Mouse (Mus musculus) kidney, embryonic 16.5 days (tissue): ENCODE data around the gene Glis2. TPM values are rescaled to one million over a fixed set of nuclear protein-coding genes. Genes with fewer than 3 reads are reported as not detected.

ENCODE experiments used
- ATAC-seq: fragments of 200-750 bp; cut with Nextera tagmentation; 2 replicates; pipeline ENCODE4 v1.8.0; 2017; ENCODE audit warnings: moderate TSS enrichment; ENCODE audit not compliant: low FRiP score, low TSS enrichment
- H3K27ac ChIP-seq: fragments of 300-500 bp; sonication (generic); 2 replicates; pipeline ENCODE4 v1.5.1; 2014; ENCODE audit warnings: low read length
- H3K27me3 ChIP-seq: fragments of 300-500 bp; sonication (generic); 2 replicates; pipeline ENCODE4 v1.6.1; 2014; ENCODE audit warnings: low read length, control low read depth, mixed read lengths; ENCODE audit not compliant: insufficient read depth
- H3K36me3 ChIP-seq: fragments of 300-500 bp; sonication (generic); 2 replicates; pipeline ENCODE4 v1.6.1; 2014; ENCODE audit warnings: low read length, control low read depth, mixed read lengths; ENCODE audit not compliant: insufficient read depth
- H3K4me1 ChIP-seq: fragments of 300-500 bp; sonication (generic); 2 replicates; pipeline ENCODE4 v1.6.1; 2014; ENCODE audit warnings: low read length, control low read depth, mixed read lengths; ENCODE audit not compliant: insufficient read depth
- H3K4me2 ChIP-seq: fragments of 300-500 bp; sonication (generic); replicated peaks from 2 replicates; pipeline ENCODE4 v1.6.1; 2014; ENCODE audit warnings: low read depth, low read length
- H3K4me3 ChIP-seq: fragments of 300-500 bp; sonication (generic); 2 replicates; pipeline ENCODE4 v1.5.1; 2014; ENCODE audit warnings: mild to moderate bottlenecking, low read length
- H3K9ac ChIP-seq: fragments of 300-500 bp; sonication (generic); replicated peaks from 2 replicates; pipeline ENCODE4 v1.6.1; 2014; ENCODE audit warnings: low read length
- H3K9me3 ChIP-seq: fragments of 300-500 bp; sonication (generic); 2 replicates; pipeline ENCODE4 v1.6.1; 2016; ENCODE audit warnings: low read length, control low read depth
- WGBS: fragments of 180-500 bp; shearing (Covaris S2); extraction: QIAGEN DNeasy Blood & Tissue Kit; methylation state at CpG from one replicate; pipeline ENCODE4 v1.1.7; 2014; 5-methylcytosine and 5-hydroxymethylcytosine counted together
- polyA plus RNA-seq: library from polyadenylated mRNA; unstranded; fragments of >200 nt; fragmentation: Nextera tagmentation; extraction: Ambion mirVana; gene quantifications from 2 replicates; pipeline ENCODE4 v1.2.1, GENCODE M21; 2015

The Glis2 gene
- polyA plus RNA-seq = 43.6 and 53.6 TPM in 2 replicates

- Histone ChIP-seq H3K36me3 (peaks cover 10% of the 10 kb centered on the region), H3K27me3 (no peaks in the 10 kb centered on the region), H3K4me2 (peak within 1 kb of the TSS; percentile 91), H3K4me3 (peak within 1 kb of the TSS; percentile 88), H3K27ac (peak within 1 kb of the TSS; percentile 96), H3K4me1 (peaks cover 58% of the 10 kb centered on the region), H3K9ac (peak within 1 kb of the TSS; percentile 96), H3K9me3 (no peaks in the 10 kb centered on the region)
- peak; percentile 88 for ATAC-seq
- 0% methylated on average over 20 of the region's 74 CpGs for WGBS
These were observed at the start of gene Glis2 for GRCm38 (mm10) chr16:4593971-4594813. Gene Glis2, plus strand, starts transcription at chr16:4594713.

- Histone ChIP-seq H3K4me1 (peaks cover 5% of the 10 kb centered on the region; the same call in 1 of the 2 replicates), H3K4me2 (no peak overlapping the region), H3K4me3 (no peak overlapping the region), H3K9ac (no peak overlapping the region), H3K9me3 (no peaks in the 10 kb centered on the region), H3K36me3 (peaks cover 42% of the 10 kb centered on the region), H3K27ac (no peak overlapping the region), H3K27me3 (no peaks in the 10 kb centered on the region)
- 71% methylated on average over 9 of the region's 9 CpGs for WGBS
- ATAC-seq = no peak
These were observed 49.7 kb upstream of the Glis2 start for GRCm38 (mm10) chr16:4544845-4545244.

GRCm38 (mm10) chr16:4546838-4547237 is 47.7 kb upstream of the Glis2 start:
- no peak overlapping the region for H3K4me2 ChIP-seq
- H3K27ac ChIP-seq = no peak overlapping the region
- H3K4me3 ChIP-seq = no peak overlapping the region
- ATAC-seq = no peak
- peaks cover 5% of the 10 kb centered on the region; the same call in 1 of the 2 replicates for H3K4me1 ChIP-seq
- WGBS = 96% methylated on average over 8 of the region's 8 CpGs
- no peaks in the 10 kb centered on the region for H3K9me3 ChIP-seq
- H3K36me3 ChIP-seq = peaks cover 52% of the 10 kb centered on the region
- no peak overlapping the region for H3K9ac ChIP-seq
- no peaks in the 10 kb centered on the region for H3K27me3 ChIP-seq

GRCm38 (mm10) chr16:4547611-4548010 is 46.9 kb upstream of the Glis2 start:
- Histone ChIP-seq H3K27me3 (no peaks in the 10 kb centered on the region), H3K27ac (no peak overlapping the region), H3K4me2 (no peak overlapping the region), H3K4me1 (peaks cover 2% of the 10 kb centered on the region), H3K36me3 (peaks cover 53% of the 10 kb centered on the region), H3K4me3 (no peak overlapping the region), H3K9me3 (no peaks in the 10 kb centered on the region), H3K9ac (no peak overlapping the region)
- ATAC-seq = no peak
- 85% methylated on average over 5 of the region's 5 CpGs for WGBS

GRCm38 (mm10) chr16:4548953-4549688 is 45.4 kb upstream of the Glis2 start:
- H3K4me3 ChIP-seq = no peak overlapping the region
- peaks cover 52% of the 10 kb centered on the region for H3K36me3 ChIP-seq
- peaks cover 16% of the 10 kb centered on the region for H3K4me1 ChIP-seq
- no peak overlapping the region for H3K27ac ChIP-seq
- H3K9ac ChIP-seq = no peak overlapping the region
- no peaks in the 10 kb centered on the region for H3K27me3 ChIP-seq
- no peaks in the 10 kb centered on the region for H3K9me3 ChIP-seq
- H3K4me2 ChIP-seq = no peak overlapping the region
- 84% methylated on average over 18 of the region's 18 CpGs for WGBS
- ATAC-seq = no peak

- WGBS = 33% methylated on average over 13 of the region's 13 CpGs
- H3K4me2 ChIP-seq = no peak overlapping the region
- no peak overlapping the region for H3K4me3 ChIP-seq
- peaks cover 16% of the 10 kb centered on the region for H3K4me1 ChIP-seq
- H3K9me3 ChIP-seq = no peaks in the 10 kb centered on the region
- H3K27ac ChIP-seq = no peak overlapping the region
- ATAC-seq = peak; percentile 52; the same call in 1 of the 2 replicates
- peaks cover 37% of the 10 kb centered on the region for H3K36me3 ChIP-seq
- H3K27me3 ChIP-seq = no peaks in the 10 kb centered on the region
- 0 out of 2 replicates have a peak overlapping the region, but pooled peaks have one; percentile 9 for H3K9ac ChIP-seq
These were observed 43.5 kb upstream of the Glis2 start for GRCm38 (mm10) chr16:4551056-4551455.

- ATAC-seq = no peak
- Histone ChIP-seq H3K4me2 (no peak overlapping the region), H3K36me3 (peaks cover 32% of the 10 kb centered on the region), H3K4me1 (peaks cover 22% of the 10 kb centered on the region), H3K27ac (no peak overlapping the region), H3K9ac (no peak overlapping the region), H3K9me3 (no peaks in the 10 kb centered on the region), H3K27me3 (no peaks in the 10 kb centered on the region), H3K4me3 (no peak overlapping the region)
- 90% methylated on average over 12 of the region's 12 CpGs for WGBS
These were observed 42.6 kb upstream of the Glis2 start for GRCm38 (mm10) chr16:4551885-4552284.

GRCm38 (mm10) chr16:4552829-4553550 is 41.5 kb upstream of the Glis2 start:
- no peaks in the 10 kb centered on the region for H3K9me3 ChIP-seq
- peaks cover 32% of the 10 kb centered on the region for H3K4me1 ChIP-seq
- H3K9ac ChIP-seq = peak overlapping the region; percentile 18
- peak overlapping the region; percentile 26 for H3K4me2 ChIP-seq
- H3K27me3 ChIP-seq = no peaks in the 10 kb centered on the region
- ATAC-seq = peak; percentile 42
- WGBS = 27% methylated on average over 6 of the region's 6 CpGs
- peaks cover 24% of the 10 kb centered on the region for H3K36me3 ChIP-seq
- H3K4me3 ChIP-seq = no peak overlapping the region
- H3K27ac ChIP-seq = peak overlapping the region; percentile 57

GRCm38 (mm10) chr16:4555555-4555954 is 39.0 kb upstream of the Glis2 start:
- 93% methylated on average over 1 of the region's 1 CpGs for WGBS
- Histone ChIP-seq H3K9me3 (no peaks in the 10 kb centered on the region), H3K9ac (no peak overlapping the region), H3K27me3 (no peaks in the 10 kb centered on the region), H3K4me1 (peaks cover 32% of the 10 kb centered on the region), H3K4me3 (no peak overlapping the region), H3K4me2 (no peak overlapping the region), H3K27ac (no peak overlapping the region), H3K36me3 (peaks cover 13% of the 10 kb centered on the region; the same call in 1 of the 2 replicates)
- no peak for ATAC-seq
